Mouse (Mus musculus) heart, postnatal 0 days (tissue): Measurements from ENCODE around the gene Gm49776. TPM values are rescaled to one million over a fixed set of nuclear protein-coding genes. Genes with fewer than 3 reads are reported as not detected.
A peak's percentile ranks its signal among the peaks of the same experiment; 100 is the strongest.

Experiments
- microRNA counts: library from miRNA; unstranded; fragments of <30 nt; microRNA quantifications from one replicate; lab custom pipeline; 2015
- microRNA-seq: library from miRNA; unstranded; fragments of <30 nt; microRNA quantifications from one replicate; pipeline ENCODE4, GENCODE M21; 2016
- polyA plus RNA-seq: library from polyadenylated mRNA; unstranded; fragments of >200 nt; fragmentation: Nextera tagmentation; extraction: Ambion mirVana; gene quantifications from 2 replicates; pipeline ENCODE4 v1.2.1, GENCODE M21; 2015
- total RNA-seq: library from RNA; depleted of rRNA; stranded (reverse); fragments of >200 nt; gene quantifications from 2 replicates; pipeline ENCODE4 v1.2.3, GENCODE M21; 2014; ENCODE audit warnings: low replicate concordance; rRNA removed

The Gm49776 gene
- total and polyA plus RNA-seq, 2 experiments from 2014 or later: 0.82 TPM; not detected in 1

MicroRNAs encoded within 50 kb of the gene (microRNA counts, 519-probe panel; counts per million panel counts)
- microRNA mmu-miR-1306 (lab: Ali Mortazavi, UCI): not detected

Small RNA genes within 50 kb of the gene (microRNA-seq; reads per million reads assigned to microRNA genes)
- gene Gm24572 (not detected), gene Mir1306 (190 reads per million, percentile 64 among the genes with 10 or more reads in this experiment)

Other genes with a start within 250 kb of the Gm49776 start
- 23.0 and 36.6 TPM in 2 replicates for gene Dgcr6, start 205.5 kb downstream of the Gm49776 start, total RNA-seq
- 83.5 and 94.3 TPM in 2 replicates for gene Dgcr6, start 205.5 kb downstream of the Gm49776 start, polyA plus RNA-seq
- 9.5 and 24.4 TPM in 2 replicates for gene Prodh, start 168.1 kb downstream of the Gm49776 start, total RNA-seq
- 4.2 and 5.5 TPM in 2 replicates for gene Prodh, start 168.1 kb downstream of the Gm49776 start, polyA plus RNA-seq
- 1.9 and 6.3 TPM in 2 replicates for gene Rtn4r, start 130.7 kb downstream of the Gm49776 start, total RNA-seq
- gene Rtn4r, start 130.7 kb downstream of the Gm49776 start, polyA plus RNA-seq: 0.34 and 1.5 TPM in 2 replicates
- gene Ccdc188, start 40.4 kb downstream of the Gm49776 start, total RNA-seq: not detected in 2 replicates
- not detected in 2 replicates for gene Ccdc188, start 40.4 kb downstream of the Gm49776 start, polyA plus RNA-seq
- 27.7 and 47.0 TPM in 2 replicates for gene Zdhhc8, start 23.2 kb downstream of the Gm49776 start, total RNA-seq
- gene Zdhhc8, start 23.2 kb downstream of the Gm49776 start, polyA plus RNA-seq: 15.4 and 16.4 TPM in 2 replicates
- 27.2 and 30.6 TPM in 2 replicates for gene Trmt2a, start 9.6 kb downstream of the Gm49776 start, total RNA-seq
- 31.6 and 33.9 TPM in 2 replicates for gene Trmt2a, start 9.6 kb downstream of the Gm49776 start, polyA plus RNA-seq
- gene Ranbp1, start 9.6 kb downstream of the Gm49776 start, total RNA-seq: 51.3 and 65.1 TPM in 2 replicates
- 210 and 213 TPM in 2 replicates for gene Ranbp1, start 9.6 kb downstream of the Gm49776 start, polyA plus RNA-seq
- 23.4 and 23.5 TPM in 2 replicates for gene Dgcr8, start 30.9 kb upstream of the Gm49776 start, total RNA-seq
- 8.9 and 9.6 TPM in 2 replicates for gene Dgcr8, start 30.9 kb upstream of the Gm49776 start, polyA plus RNA-seq
- 55.3 and 56.9 TPM in 2 replicates for gene Tango2, start 89.8 kb upstream of the Gm49776 start, total RNA-seq
- 65.8 and 69.0 TPM in 2 replicates for gene Tango2, start 89.8 kb upstream of the Gm49776 start, polyA plus RNA-seq
- gene Arvcf, start 89.9 kb upstream of the Gm49776 start, total RNA-seq: 62.1 and 95.5 TPM in 2 replicates
- 22.5 and 22.6 TPM in 2 replicates for gene Arvcf, start 89.9 kb upstream of the Gm49776 start, polyA plus RNA-seq
- 12.7 and 14.7 TPM in 2 replicates for gene Txnrd2, start 168.1 kb upstream of the Gm49776 start, total RNA-seq
- gene Txnrd2, start 168.1 kb upstream of the Gm49776 start, polyA plus RNA-seq: 40.0 and 41.2 TPM in 2 replicates
- 160 and 168 TPM in 2 replicates for gene Comt, start 168.5 kb upstream of the Gm49776 start, total RNA-seq
- gene Comt, start 168.5 kb upstream of the Gm49776 start, polyA plus RNA-seq: 155 and 158 TPM in 2 replicates
- 0.43 and 2.2 TPM in 2 replicates for gene Gnb1l, start 240.4 kb upstream of the Gm49776 start, total RNA-seq
- gene Gnb1l, start 240.4 kb upstream of the Gm49776 start, polyA plus RNA-seq: 7.5 and 8.5 TPM in 2 replicates
- 0.42 and 1.6 TPM in 2 replicates for gene Rtl10, start 240.6 kb upstream of the Gm49776 start, total RNA-seq
- 0.94 and 1.2 TPM in 2 replicates for gene Rtl10, start 240.6 kb upstream of the Gm49776 start, polyA plus RNA-seq